Mouse (Mus musculus) left cerebral cortex, postnatal 14 days (tissue): ENCODE measurements around the gene Eef2. TPM values are rescaled to one million over a fixed set of nuclear protein-coding genes. Genes with fewer than 3 reads are reported as not detected.
"Not testable (repeated sequence)": the region's sequence is repeated elsewhere in the genome, so short reads cannot be mapped to it uniquely, and the experiment has no call there.

ENCODE experiments used
- DNase-seq, 2 experiments: peaks; one replicate each; pipeline ENCODE4 v3.0.0; 2021 to 2022; ENCODE audit warnings: low spot score in 2 of 2, mixed read lengths in 1 of 2
- intact Hi-C: fragments of 180-260 bp; cut with DNase I; formaldehyde crosslinking; loops from one replicate; pipeline ENCODE4 v1.15.1; 2025
- total RNA-seq, 2 experiments: library from RNA; stranded (reverse); gene quantifications; 2 replicates each; pipeline ENCODE4 v1.2.3; 2021

Eef2 gene
- total RNA-seq, 2 experiments from 2014 or later: 936 to 941 TPM

- intact Hi-C loops: no loop called here
- DNase-seq: no peak
Measured at GRCm38 (mm10) chr10:81144667-81145066, 31.8 kb upstream of the Eef2 start.

GRCm38 (mm10) chr10:81145307-81145706 lies 31.1 kb upstream of the Eef2 start:
- no peak for DNase-seq
- intact Hi-C loops: no loop called here

- no peak for DNase-seq
- intact Hi-C loops: no loop called here
Measured at GRCm38 (mm10) chr10:81145778-81146177, 30.7 kb upstream of the Eef2 start.

- intact Hi-C loops: no loop called here
- no peak for DNase-seq
Measured at GRCm38 (mm10) chr10:81146296-81146695, 30.1 kb upstream of the Eef2 start.

GRCm38 (mm10) chr10:81151261-81151660 lies 25.2 kb upstream of the Eef2 start:
- intact Hi-C loops: no loop called here
- no peak for DNase-seq

- DNase-seq: no peak
- intact Hi-C loops: no loop called here
Measured at GRCm38 (mm10) chr10:81152609-81153008, 23.8 kb upstream of the Eef2 start.

GRCm38 (mm10) chr10:81154313-81154712 lies 22.1 kb upstream of the Eef2 start:
- intact Hi-C loops: no loop called here
- no peak for DNase-seq

- no peak for DNase-seq
- intact Hi-C loops: no loop called here
Measured at GRCm38 (mm10) chr10:81154736-81155135, 21.7 kb upstream of the Eef2 start.

GRCm38 (mm10) chr10:81161602-81162317 lies 14.7 kb upstream of the Eef2 start:
- intact Hi-C loops: no loop called here
- no peak for DNase-seq

- intact Hi-C loops: no loop called here
- no peak for DNase-seq
Measured at GRCm38 (mm10) chr10:81162318-81162652, 14.1 kb upstream of the Eef2 start.

- intact Hi-C loops: no loop called here
- DNase-seq: no peak
Measured at GRCm38 (mm10) chr10:81165118-81165517, 11.3 kb upstream of the Eef2 start.

- DNase-seq: peak; percentile 100
- intact Hi-C loops: no loop called here
Measured at GRCm38 (mm10) chr10:81167200-81168086, 9.0 kb upstream of the Eef2 start, which contains the start of gene Pias4. Pias4 (minus strand) TSS chr10:81167923.

- intact Hi-C loops: no loop called here
Measured at GRCm38 (mm10) chr10:81168087-81168431, 8.4 kb upstream of the Eef2 start.

GRCm38 (mm10) chr10:81168521-81169244 lies 7.7 kb upstream of the Eef2 start:
- DNase-seq: peak; percentile 79 to 87
- intact Hi-C loops: no loop called here

More at GRCm38 (mm10) chr10:81168087-81168431, 8.4 kb upstream of the Eef2 start:
- no peak for DNase-seq

GRCm38 (mm10) chr10:81169411-81169900 lies 7.0 kb upstream of the Eef2 start:
- intact Hi-C loops: not testable (repeated sequence)

GRCm38 (mm10) chr10:81173132-81173531 lies 3.3 kb upstream of the Eef2 start:
- peak; percentile 82 to 89 for DNase-seq
- intact Hi-C loops: no loop called here

More at GRCm38 (mm10) chr10:81169411-81169900, 7.0 kb upstream of the Eef2 start:
- DNase-seq: peak in 1 of 2 experiments; percentile 67

GRCm38 (mm10) chr10:81174617-81175344 lies 1.6 kb upstream of the Eef2 start:
- intact Hi-C loops: no loop called here
- peak; percentile 90 to 94 for DNase-seq

- intact Hi-C loops, DNase-seq: not testable (repeated sequence)
Measured at GRCm38 (mm10) chr10:81175345-81175701, 1.1 kb upstream of the Eef2 start.

GRCm38 (mm10) chr10:81175936-81176465 lies 430 bp upstream of the Eef2 start:
- DNase-seq: no peak
- intact Hi-C loops: no loop called here
